Mouse (Mus musculus): Measurements from ENCODE around the gene Lgals3. TPM values are rescaled to one million over a fixed set of nuclear protein-coding genes. Genes with fewer than 3 reads are reported as not detected.

The Lgals3 gene
- polyA plus RNA-seq, 1 experiment from 2014 or later = 1.1 TPM

- ATAC-seq (ENCODE audit: insufficient read depth, low FRiP score, low TSS enrichment) (no peak), DNase-seq (ENCODE audit: low spot score) (no peak)
These were observed 28.0 kb downstream of the Lgals3 start for GRCm38 (mm10) chr14:47395462-47396026.

GRCm38 (mm10) chr14:47396165-47396652 lies 28.7 kb downstream of the Lgals3 start:
- Histone ChIP-seq H3K9me3 (ENCODE audit: control insufficient read depth, low read length) (no peaks in the 10 kb centered on the region), H3K36me3 (ENCODE audit: control insufficient read depth, insufficient read depth, low read length) (peaks cover 17% of the 10 kb centered on the region), H3K9ac (ENCODE audit: low read length) (no peak overlapping the region), H3K4me1 (ENCODE audit: control insufficient read depth, insufficient read depth, low read length) (no peaks in the 10 kb centered on the region), H3K27me3 (ENCODE audit: control insufficient read depth, insufficient read depth, low read length) (no peaks in the 10 kb centered on the region), H3K4me3 (ENCODE audit: low read depth, low read length) (no peak overlapping the region), H3K4me2 (ENCODE audit: low read depth) (no peak overlapping the region), H3K27ac (ENCODE audit: low read depth, low read length) (no peak overlapping the region)
- DNase-seq (ENCODE audit: low spot score) (peak; percentile 33), ATAC-seq (ENCODE audit: insufficient read depth, low FRiP score, low TSS enrichment) (peak; percentile 38; the same call in 1 of the 2 replicates)
- WGBS = 74% methylated on average over 5 of the region's 5 CpGs

More at GRCm38 (mm10) chr14:47395462-47396026, 28.0 kb downstream of the Lgals3 start:
- H3K9me3 ChIP-seq (ENCODE audit: control insufficient read depth, low read length) = no peaks in the 10 kb centered on the region
- no peak overlapping the region for H3K4me2 ChIP-seq (ENCODE audit: low read depth)
- H3K36me3 ChIP-seq (ENCODE audit: control insufficient read depth, insufficient read depth, low read length) = peaks cover 17% of the 10 kb centered on the region
- H3K27me3 ChIP-seq (ENCODE audit: control insufficient read depth, insufficient read depth, low read length) = no peaks in the 10 kb centered on the region
- 70% methylated on average over 15 of the region's 15 CpGs for WGBS
- no peak overlapping the region for H3K9ac ChIP-seq (ENCODE audit: low read length)
- H3K4me1 ChIP-seq (ENCODE audit: control insufficient read depth, insufficient read depth, low read length) = no peaks in the 10 kb centered on the region
- no peak overlapping the region for H3K27ac ChIP-seq (ENCODE audit: low read depth, low read length)
- H3K4me3 ChIP-seq (ENCODE audit: low read depth, low read length) = no peak overlapping the region

- no peak overlapping the region for H3K4me2 ChIP-seq (ENCODE audit: low read depth)
- DNase-seq (ENCODE audit: low spot score) (no peak), ATAC-seq (ENCODE audit: insufficient read depth, low FRiP score, low TSS enrichment) (no peak)
- no peak overlapping the region for H3K9ac ChIP-seq (ENCODE audit: low read length)
- H3K27me3 ChIP-seq (ENCODE audit: control insufficient read depth, insufficient read depth, low read length) = no peaks in the 10 kb centered on the region
- no peaks in the 10 kb centered on the region for H3K9me3 ChIP-seq (ENCODE audit: control insufficient read depth, low read length)
- 94% methylated on average over 8 of the region's 8 CpGs for WGBS
- H3K4me1 ChIP-seq (ENCODE audit: control insufficient read depth, insufficient read depth, low read length) = no peaks in the 10 kb centered on the region
- H3K27ac ChIP-seq (ENCODE audit: low read depth, low read length) = no peak overlapping the region
- H3K4me3 ChIP-seq (ENCODE audit: low read depth, low read length) = no peak overlapping the region
- peaks cover 19% of the 10 kb centered on the region for H3K36me3 ChIP-seq (ENCODE audit: control insufficient read depth, insufficient read depth, low read length)
These were observed 35.2 kb downstream of the Lgals3 start for GRCm38 (mm10) chr14:47402735-47403134.

GRCm38 (mm10) chr14:47406000-47406399 lies 38.4 kb downstream of the Lgals3 start:
- peaks cover 23% of the 10 kb centered on the region for H3K36me3 ChIP-seq (ENCODE audit: control insufficient read depth, insufficient read depth, low read length)
- 94% methylated on average over 9 of the region's 9 CpGs for WGBS
- ATAC-seq (ENCODE audit: insufficient read depth, low FRiP score, low TSS enrichment) (no peak), DNase-seq (ENCODE audit: low spot score) (no peak)
- no peaks in the 10 kb centered on the region for H3K27me3 ChIP-seq (ENCODE audit: control insufficient read depth, insufficient read depth, low read length)
- H3K9me3 ChIP-seq (ENCODE audit: control insufficient read depth, low read length) = no peaks in the 10 kb centered on the region
- no peak overlapping the region for H3K9ac ChIP-seq (ENCODE audit: low read length)
- H3K4me1 ChIP-seq (ENCODE audit: control insufficient read depth, insufficient read depth, low read length) = no peaks in the 10 kb centered on the region
- no peak overlapping the region for H3K4me3 ChIP-seq (ENCODE audit: low read depth, low read length)
- H3K27ac ChIP-seq (ENCODE audit: low read depth, low read length) = no peak overlapping the region
- no peak overlapping the region for H3K4me2 ChIP-seq (ENCODE audit: low read depth)

- Histone ChIP-seq H3K4me2 (ENCODE audit: low read depth) (peak overlapping the region; percentile 77), H3K4me3 (ENCODE audit: low read depth, low read length) (peak overlapping the region; percentile 40), H3K9me3 (ENCODE audit: control insufficient read depth, low read length) (no peaks in the 10 kb centered on the region), H3K9ac (ENCODE audit: low read length) (peak overlapping the region; percentile 26), H3K4me1 (ENCODE audit: control insufficient read depth, insufficient read depth, low read length) (peaks cover 7% of the 10 kb centered on the region), H3K27ac (ENCODE audit: low read depth, low read length) (no peak overlapping the region), H3K36me3 (ENCODE audit: control insufficient read depth, insufficient read depth, low read length) (peaks cover 2% of the 10 kb centered on the region; the same call in 1 of the 2 replicates), H3K27me3 (ENCODE audit: control insufficient read depth, insufficient read depth, low read length) (no peaks in the 10 kb centered on the region)
- DNase-seq (ENCODE audit: low spot score) (no peak), ATAC-seq (ENCODE audit: insufficient read depth, low FRiP score, low TSS enrichment) (no peak)
- WGBS = 30% methylated on average over 3 of the region's 3 CpGs
These were observed 49.8 kb downstream of the Lgals3 start for GRCm38 (mm10) chr14:47417346-47417745.

GRCm38 (mm10) chr14:47417775-47418665 lies 50.5 kb downstream of the Lgals3 start, which contains the start of gene Dlgap5:
Gene Dlgap5, minus strand, starts transcription at chr14:47418407.
- H3K4me1 ChIP-seq (ENCODE audit: control insufficient read depth, insufficient read depth, low read length) = peaks cover 7% of the 10 kb centered on the region
- DNase-seq (ENCODE audit: low spot score) (peak; percentile 95), ATAC-seq (ENCODE audit: insufficient read depth, low FRiP score, low TSS enrichment) (peak; percentile 94)
- H3K27ac ChIP-seq (ENCODE audit: low read depth, low read length) = no peak within 1 kb of the TSS
- H3K9ac ChIP-seq (ENCODE audit: low read length) = peak within 1 kb of the TSS; percentile 26
- H3K4me3 ChIP-seq (ENCODE audit: low read depth, low read length) = peak within 1 kb of the TSS; percentile 40
- no peaks in the 10 kb centered on the region for H3K27me3 ChIP-seq (ENCODE audit: control insufficient read depth, insufficient read depth, low read length)
- H3K36me3 ChIP-seq (ENCODE audit: control insufficient read depth, insufficient read depth, low read length) = peaks cover 2% of the 10 kb centered on the region; the same call in 1 of the 2 replicates
- H3K9me3 ChIP-seq (ENCODE audit: control insufficient read depth, low read length) = no peaks in the 10 kb centered on the region
- 2% methylated on average over 35 of the region's 36 CpGs for WGBS
- peak within 1 kb of the TSS; percentile 77 for H3K4me2 ChIP-seq (ENCODE audit: low read depth)

- no peak overlapping the region for H3K9ac ChIP-seq (ENCODE audit: low read length)
- no peak for ATAC-seq (ENCODE audit: insufficient read depth, low FRiP score, low TSS enrichment)
- peak overlapping the region; percentile 40 for H3K4me3 ChIP-seq (ENCODE audit: low read depth, low read length)
These were observed 51.1 kb downstream of the Lgals3 start for GRCm38 (mm10) chr14:47418666-47418991.

GRCm38 (mm10) chr14:47419034-47419625 lies 51.6 kb downstream of the Lgals3 start:
- H3K9me3 ChIP-seq (ENCODE audit: control insufficient read depth, low read length) = no peaks in the 10 kb centered on the region
- no peak overlapping the region for H3K4me2 ChIP-seq (ENCODE audit: low read depth)
- ATAC-seq (ENCODE audit: insufficient read depth, low FRiP score, low TSS enrichment) (no peak), DNase-seq (ENCODE audit: low spot score) (no peak)
- no peaks in the 10 kb centered on the region for H3K27me3 ChIP-seq (ENCODE audit: control insufficient read depth, insufficient read depth, low read length)
- 78% methylated on average over 9 of the region's 9 CpGs for WGBS
- peaks cover under 1% of the 10 kb centered on the region; the same call in 1 of the 2 replicates for H3K36me3 ChIP-seq (ENCODE audit: control insufficient read depth, insufficient read depth, low read length)
- peaks cover 7% of the 10 kb centered on the region for H3K4me1 ChIP-seq (ENCODE audit: control insufficient read depth, insufficient read depth, low read length)
- no peak overlapping the region for H3K27ac ChIP-seq (ENCODE audit: low read depth, low read length)
- no peak overlapping the region for H3K4me3 ChIP-seq (ENCODE audit: low read depth, low read length)
- no peak overlapping the region for H3K9ac ChIP-seq (ENCODE audit: low read length)

More at GRCm38 (mm10) chr14:47418666-47418991, 51.1 kb downstream of the Lgals3 start:
- WGBS = 50% methylated on average over 5 of the region's 5 CpGs
- H3K36me3 ChIP-seq (ENCODE audit: control insufficient read depth, insufficient read depth, low read length) = peaks cover 2% of the 10 kb centered on the region; the same call in 1 of the 2 replicates
- no peaks in the 10 kb centered on the region for H3K27me3 ChIP-seq (ENCODE audit: control insufficient read depth, insufficient read depth, low read length)
- H3K9me3 ChIP-seq (ENCODE audit: control insufficient read depth, low read length) = no peaks in the 10 kb centered on the region
- peaks cover 7% of the 10 kb centered on the region for H3K4me1 ChIP-seq (ENCODE audit: control insufficient read depth, insufficient read depth, low read length)
- H3K4me2 ChIP-seq (ENCODE audit: low read depth) = peak overlapping the region; percentile 25
- H3K27ac ChIP-seq (ENCODE audit: low read depth, low read length) = no peak overlapping the region
- DNase-seq (ENCODE audit: low spot score) = no peak

Data from neural tube, embryonic 11.5 days (tissue).